Mouse (Mus musculus): ENCODE data around the gene Lipc. TPM values are rescaled to one million over a fixed set of nuclear protein-coding genes. Genes with fewer than 3 reads are reported as not detected.

Gene Lipc
- total RNA-seq, 2 experiments from 2014 or later: 1.2 TPM; not detected in 1

DNA sequence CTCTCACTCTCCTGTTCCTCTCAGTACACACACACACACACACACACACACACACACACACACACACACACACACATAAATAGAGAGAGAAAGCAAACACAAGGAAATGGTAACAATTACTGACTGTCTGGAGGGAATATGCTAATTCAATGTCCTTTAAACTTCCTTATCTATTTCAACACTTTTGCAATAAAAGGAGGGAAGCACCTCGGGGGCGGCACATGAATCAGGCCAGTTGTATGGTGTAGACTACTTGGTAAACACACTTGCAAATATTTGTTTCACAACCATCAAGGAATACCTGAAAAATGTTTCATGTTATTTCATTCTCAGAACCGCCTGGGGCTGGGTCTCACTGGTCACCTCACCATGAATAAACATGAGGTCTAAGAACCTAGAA is 30.9 kb downstream of the Lipc start:
- ATAC-seq (replicated peaks; ENCODE audit: low FRiP score, poor library complexity, severe bottlenecking): no peak

DNA sequence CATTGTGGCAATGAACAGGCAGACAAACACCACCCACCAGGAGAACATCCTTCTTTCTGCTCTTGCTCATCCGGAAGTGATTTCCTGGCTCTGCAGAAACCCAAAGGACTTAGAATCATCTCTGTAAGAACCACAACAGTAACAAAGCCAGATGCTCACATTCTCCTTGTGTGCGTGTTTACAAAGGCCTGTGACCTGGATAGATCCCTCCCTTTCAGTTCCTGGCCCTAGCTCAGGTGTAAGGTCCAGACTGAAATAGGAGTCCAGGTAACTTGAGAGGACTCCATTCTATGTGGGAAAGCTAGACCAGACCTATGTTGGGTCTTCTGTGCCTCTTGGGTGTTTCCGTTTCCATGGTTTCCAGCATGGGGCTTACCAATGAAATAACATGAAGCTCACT is 32.8 kb downstream of the Lipc start:
- no peak for ATAC-seq (replicated peaks; ENCODE audit: low FRiP score, poor library complexity, severe bottlenecking)

DNA sequence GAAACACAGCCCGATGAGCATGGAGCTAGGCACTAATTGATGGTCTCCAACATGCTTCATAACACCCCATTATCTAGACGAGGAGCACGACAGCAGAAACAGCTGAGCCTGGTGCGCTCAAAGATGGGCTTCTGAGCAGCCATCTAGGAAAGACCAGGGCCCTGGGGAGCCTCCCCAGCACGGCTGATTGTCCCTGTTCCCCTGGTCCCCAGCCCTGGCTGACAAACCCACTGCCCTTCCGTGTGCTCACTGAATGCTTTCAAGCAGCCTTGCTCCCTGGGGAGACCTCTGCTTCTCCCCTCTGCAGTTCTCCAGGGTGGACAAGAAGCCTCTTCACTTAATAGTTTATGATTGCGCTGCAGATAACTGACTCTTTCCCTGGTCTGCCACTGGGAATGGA is 35.5 kb downstream of the Lipc start:
- no peak for ATAC-seq (replicated peaks; ENCODE audit: low FRiP score, poor library complexity, severe bottlenecking)

- no peak for ATAC-seq (replicated peaks; ENCODE audit: low FRiP score, poor library complexity, severe bottlenecking)
These were observed 36.7 kb downstream of the Lipc start for GRCm38 (mm10) chr9:70915356-70915685.

DNA sequence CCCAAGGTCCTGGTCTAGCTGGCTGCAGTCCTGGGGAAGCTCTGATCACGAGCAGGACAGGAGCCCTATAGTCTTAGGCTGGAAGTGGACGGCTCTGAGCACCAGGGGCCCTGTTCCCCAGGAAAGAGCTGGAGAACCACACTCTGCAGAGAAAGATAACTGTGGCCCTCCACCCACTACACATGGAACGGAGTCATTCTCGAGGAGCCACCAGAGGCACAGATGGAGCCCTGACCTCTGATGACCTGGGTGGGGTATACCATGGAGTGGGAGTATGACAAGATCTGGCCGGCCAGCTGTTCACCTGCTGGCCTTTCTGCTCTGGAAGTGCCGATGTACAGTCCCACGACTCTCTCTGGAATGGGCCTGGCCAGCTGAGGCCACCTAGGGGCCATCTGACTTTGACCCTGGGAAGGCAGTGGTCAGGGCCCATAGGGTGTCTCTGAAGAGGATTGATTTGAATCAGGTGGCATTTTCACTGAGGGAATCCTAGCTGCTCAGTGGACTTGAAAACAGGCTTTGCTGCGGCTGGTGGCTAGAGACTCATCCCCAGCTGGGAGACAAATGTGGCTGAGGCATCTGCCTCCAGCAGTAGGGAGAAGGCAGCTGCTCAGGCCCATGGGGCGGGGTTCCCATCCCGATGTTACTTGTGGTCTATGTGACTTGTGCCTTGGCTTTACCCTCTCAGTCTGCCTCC is 37.2 kb downstream of the Lipc start:
- ATAC-seq (replicated peaks; ENCODE audit: low FRiP score, poor library complexity, severe bottlenecking): peak; percentile 89

- ATAC-seq (replicated peaks; ENCODE audit: low FRiP score, poor library complexity, severe bottlenecking): no peak
These were observed 40.9 kb downstream of the Lipc start for GRCm38 (mm10) chr9:70911163-70911562.

DNA sequence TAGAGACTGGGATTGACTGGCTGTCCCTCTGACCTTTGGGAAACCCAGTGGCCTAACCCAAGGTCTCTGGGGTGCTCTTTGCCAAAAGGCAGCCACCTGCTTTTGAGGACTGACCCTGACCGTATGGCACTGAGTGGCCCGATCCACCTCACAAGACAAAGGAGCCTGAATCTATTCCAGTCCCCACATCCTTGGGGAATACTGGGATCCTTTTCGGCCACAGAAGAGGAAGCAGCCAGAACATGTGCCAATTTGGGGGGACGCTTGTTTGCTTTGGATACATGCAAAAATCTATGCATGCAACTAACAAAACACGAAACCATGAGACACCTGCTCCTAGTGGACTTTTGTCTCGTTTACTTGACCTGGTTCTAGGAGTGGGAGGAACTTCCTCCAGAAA is 41.7 kb downstream of the Lipc start:
- ATAC-seq (replicated peaks; ENCODE audit: low FRiP score, poor library complexity, severe bottlenecking): no peak

DNA sequence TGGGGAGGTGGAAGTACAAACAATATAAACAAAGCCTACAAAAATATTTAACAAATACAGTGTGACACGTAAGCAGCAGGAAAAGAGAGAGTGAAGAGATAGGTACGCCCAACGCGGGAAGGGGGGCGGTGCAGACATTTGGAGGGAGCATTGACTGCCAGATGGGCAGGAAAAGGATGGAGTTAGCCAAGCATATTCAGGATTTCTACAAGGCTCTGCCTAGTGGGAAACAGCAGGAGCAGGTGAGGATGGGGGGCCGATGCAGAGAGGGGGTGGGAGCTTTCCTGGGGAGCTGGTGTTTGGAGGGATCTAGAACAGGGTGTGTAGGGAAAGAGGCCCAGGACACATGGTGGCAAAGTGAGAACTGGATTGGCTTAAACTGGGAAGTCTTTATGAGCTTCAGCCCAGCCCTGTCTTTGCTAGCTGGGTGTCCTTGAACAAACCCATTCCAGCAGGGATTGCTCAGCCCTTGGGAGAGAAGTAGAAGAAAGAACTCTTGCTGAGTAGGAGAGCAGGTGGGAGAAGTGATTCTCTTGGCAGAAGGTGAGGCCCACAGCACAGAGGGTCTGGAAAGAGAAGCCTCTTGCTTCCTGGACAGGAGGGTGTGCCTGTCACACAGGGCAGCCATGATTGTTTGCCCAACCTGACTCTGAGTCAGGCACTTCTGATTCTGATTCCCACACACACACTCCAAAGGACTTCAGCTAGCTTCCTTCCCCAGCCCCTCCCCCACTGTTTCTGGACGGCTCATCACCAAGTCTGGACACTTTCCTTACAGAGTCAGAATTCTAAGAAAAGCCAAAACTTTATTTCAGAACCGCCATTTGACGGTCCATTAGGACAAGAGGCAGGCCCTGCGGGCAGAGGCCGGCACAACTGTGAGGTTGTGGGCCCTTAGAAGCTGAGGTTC is 49.0 kb downstream of the Lipc start:
- peak; percentile 34; the same call in 1 of the 2 replicates for ATAC-seq (replicated peaks; ENCODE audit: low FRiP score, poor library complexity, severe bottlenecking)

DNA sequence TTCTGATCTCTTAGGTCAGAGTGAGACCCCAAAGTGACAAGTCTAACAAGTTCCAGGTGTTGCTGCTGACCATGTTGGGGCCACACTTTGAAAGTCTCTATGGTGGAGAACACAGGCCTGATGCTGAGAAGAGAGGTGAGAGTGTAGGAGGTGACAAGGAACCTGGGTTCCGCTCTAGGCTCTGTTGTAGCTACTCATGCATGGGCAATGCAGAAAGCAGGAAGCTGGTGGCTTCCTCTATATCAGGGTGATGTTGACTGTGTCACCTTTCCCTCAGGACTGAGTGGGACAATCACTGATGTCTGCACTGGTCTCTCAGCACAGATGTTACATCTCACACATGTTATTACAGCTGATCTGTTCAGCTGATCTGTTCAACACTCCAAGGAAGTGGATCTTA is 57.8 kb downstream of the Lipc start:
- ATAC-seq (replicated peaks; ENCODE audit: low FRiP score, poor library complexity, severe bottlenecking): no peak

DNA sequence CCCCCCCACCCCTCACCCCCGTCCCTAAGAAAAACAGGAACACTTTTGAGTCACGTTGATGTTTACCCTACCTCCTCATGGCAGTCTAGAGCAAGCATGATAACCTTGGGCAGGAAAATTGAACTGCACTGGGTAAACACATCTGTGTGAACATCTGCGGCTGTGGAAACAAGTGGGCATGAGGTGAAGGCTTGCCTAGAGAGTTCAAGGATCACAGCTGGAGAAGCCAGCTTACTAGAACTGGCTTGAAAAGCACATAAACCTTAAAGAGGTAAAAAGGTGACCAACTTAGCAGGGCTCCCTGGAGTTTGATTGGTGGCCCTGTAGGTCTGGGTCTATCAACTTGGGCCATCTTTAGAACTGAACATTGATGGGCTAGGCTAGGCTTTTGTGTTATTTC is 58.5 kb downstream of the Lipc start:
- no peak for ATAC-seq (replicated peaks; ENCODE audit: low FRiP score, poor library complexity, severe bottlenecking)

- ATAC-seq (replicated peaks; ENCODE audit: low FRiP score, poor library complexity, severe bottlenecking): peak; percentile 84
These were observed 59.4 kb downstream of the Lipc start for GRCm38 (mm10) chr9:70892627-70893026.

DNA sequence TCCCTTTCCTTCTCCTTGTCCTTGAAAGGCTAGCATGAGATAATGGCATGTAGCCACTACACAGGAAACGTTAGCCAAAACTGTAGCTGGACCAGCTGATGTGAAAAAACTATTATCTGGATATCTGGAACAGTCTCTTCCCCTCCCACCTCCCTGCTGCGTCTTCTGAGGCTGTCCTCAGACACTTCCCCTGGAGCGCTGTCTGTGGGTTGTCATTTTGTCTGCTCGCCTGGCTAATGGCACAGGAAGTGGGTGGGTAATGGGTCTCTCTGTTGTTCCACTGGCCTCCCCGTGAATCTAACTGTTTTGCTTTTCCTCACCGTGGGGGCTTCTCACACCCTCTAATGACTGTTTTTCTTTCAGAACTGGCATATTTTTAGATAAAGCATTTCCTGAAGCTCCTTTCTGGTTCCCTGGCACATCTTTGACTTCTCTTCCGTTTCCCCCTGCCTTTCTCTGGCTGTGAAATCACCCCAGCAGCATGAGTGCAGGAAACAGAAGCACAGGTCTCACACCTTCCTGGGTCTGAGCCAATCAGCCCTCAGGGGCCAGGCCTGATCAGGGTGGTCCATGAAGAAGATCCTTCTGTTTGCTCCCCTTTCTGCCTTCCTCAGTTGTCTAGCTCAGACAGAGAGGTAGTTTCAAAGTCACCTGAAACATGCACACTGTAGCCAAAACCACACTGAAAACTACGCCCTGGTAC is 60.4 kb downstream of the Lipc start:
- ATAC-seq (replicated peaks; ENCODE audit: low FRiP score, poor library complexity, severe bottlenecking): peak; percentile 65

GRCm38 (mm10) chr9:70890736-70891135 is 61.3 kb downstream of the Lipc start:
- no peak for ATAC-seq (replicated peaks; ENCODE audit: low FRiP score, poor library complexity, severe bottlenecking)

DNA sequence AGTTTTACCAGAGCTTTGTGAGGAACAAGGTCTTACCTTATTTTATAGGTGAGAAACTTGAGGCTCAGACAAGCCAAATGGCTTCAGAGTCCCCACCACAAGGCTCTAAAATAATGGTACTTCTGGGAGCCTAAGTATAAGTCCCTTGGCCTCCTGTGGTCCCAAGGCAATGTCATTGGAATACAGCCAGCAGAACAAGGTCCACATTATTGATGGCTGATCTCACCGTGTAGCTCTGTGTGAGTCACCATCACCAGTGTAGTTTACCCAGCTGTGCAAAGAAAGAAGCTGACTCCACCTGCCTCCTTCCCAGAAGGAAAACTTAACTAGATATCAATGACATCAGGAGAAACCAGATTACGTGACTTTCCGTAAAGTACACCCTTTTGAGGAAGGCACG is 63.1 kb downstream of the Lipc start:
- ATAC-seq (replicated peaks; ENCODE audit: low FRiP score, poor library complexity, severe bottlenecking): no peak

- ATAC-seq (replicated peaks; ENCODE audit: low FRiP score, poor library complexity, severe bottlenecking): no peak
These were observed 63.5 kb downstream of the Lipc start for GRCm38 (mm10) chr9:70888556-70888955.

DNA sequence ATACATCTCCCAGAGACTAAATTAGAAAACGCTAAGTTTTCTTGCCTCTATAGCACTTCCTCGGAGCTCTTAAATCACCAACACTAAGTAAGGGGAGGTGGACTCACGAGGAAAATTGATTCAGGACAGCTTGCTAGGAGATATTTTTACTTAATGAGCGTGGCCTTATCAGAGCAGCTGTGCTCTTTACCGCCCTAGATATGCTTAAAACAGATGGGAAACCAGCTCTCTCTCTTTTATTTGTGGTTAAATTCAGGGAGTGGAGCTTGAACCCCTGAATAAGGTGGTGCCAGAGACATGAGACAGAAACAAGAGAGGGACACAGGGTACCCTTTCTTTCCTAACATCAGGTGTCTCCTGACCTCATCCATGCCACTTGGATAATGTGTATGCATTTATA is 70.0 kb downstream of the Lipc start:
- ATAC-seq (replicated peaks; ENCODE audit: low FRiP score, poor library complexity, severe bottlenecking): peak; percentile 48; the same call in 1 of the 2 replicates

DNA sequence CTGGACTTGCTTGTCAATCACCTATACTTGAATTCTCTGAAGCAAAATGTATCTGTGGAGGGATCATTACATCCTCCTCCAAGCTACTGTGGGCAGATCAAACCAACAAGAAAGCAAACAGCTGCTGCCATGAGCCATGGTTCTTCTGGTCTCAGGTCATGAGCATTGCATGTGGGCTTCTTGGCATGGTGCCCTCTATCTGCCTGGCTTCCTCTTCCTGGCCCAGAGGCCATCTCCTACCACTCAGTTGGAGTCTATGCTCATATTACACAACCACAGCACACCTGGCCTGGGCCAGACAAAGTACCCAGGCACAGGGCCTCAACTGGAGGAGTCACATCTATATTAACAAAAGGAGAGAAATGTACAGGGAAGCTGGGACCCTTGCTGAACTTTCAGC is 73.2 kb downstream of the Lipc start:
- ATAC-seq (replicated peaks; ENCODE audit: low FRiP score, poor library complexity, severe bottlenecking): no peak

DNA sequence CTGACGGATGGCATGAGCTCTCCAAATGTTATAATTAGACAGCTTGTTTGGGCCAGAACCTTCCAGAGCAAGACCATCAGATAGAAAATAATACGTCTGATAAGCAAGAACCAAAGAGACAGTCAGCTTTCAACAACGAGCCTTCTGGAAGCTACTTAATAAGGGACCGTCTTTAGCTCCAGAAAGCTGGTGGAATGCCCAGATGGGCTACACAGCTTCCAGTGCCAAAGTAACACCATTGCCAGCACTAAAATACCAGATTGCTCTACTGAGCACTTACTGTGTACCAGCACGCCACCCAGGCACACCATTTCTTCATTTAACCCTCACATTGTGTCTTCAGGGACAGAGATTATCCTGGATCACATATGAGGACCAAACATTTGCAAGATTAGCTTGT is 73.9 kb downstream of the Lipc start:
- ATAC-seq (replicated peaks; ENCODE audit: low FRiP score, poor library complexity, severe bottlenecking): no peak

- no peak for ATAC-seq (replicated peaks; ENCODE audit: low FRiP score, poor library complexity, severe bottlenecking)
These were observed 76.5 kb downstream of the Lipc start for GRCm38 (mm10) chr9:70875490-70875889.

DNA sequence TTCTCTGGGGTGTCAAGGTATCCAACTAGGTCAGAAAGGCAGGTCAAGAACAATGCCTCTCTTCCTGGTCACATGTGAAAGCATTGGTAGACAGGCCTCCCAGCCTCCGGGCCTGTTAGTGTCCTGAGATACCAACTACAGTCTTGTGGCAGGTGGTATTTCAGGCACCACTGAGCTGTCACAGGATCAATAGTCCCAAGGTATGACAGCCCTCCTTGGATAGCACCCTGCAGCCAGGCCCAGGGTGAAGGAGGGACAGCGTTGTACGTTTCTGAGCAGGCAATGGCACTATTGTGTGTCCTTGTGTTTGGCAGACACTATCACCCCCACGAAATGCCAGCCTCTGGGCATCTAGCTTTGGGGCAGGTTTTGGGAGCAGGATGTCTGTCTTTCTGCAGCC is 77.0 kb downstream of the Lipc start:
- ATAC-seq (replicated peaks; ENCODE audit: low FRiP score, poor library complexity, severe bottlenecking): no peak

DNA sequence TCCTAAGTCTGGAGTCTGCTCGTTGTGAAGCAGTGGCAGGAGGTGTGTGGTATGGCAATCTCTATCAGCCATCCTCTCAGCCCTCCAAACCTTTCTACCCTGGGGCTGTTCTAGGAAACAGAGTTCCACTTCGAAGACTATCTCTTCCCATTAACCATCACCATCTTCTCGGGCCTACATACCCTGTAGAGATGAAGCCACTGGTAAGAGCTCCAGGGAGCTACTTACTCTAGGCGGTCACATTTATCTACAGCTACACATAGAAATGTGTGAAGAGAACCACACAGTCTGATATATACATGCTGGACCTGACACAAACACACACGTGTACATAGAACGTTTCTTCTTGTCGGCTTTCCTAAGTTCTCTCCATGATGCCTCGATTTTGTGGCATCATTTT is 79.4 kb downstream of the Lipc start:
- ATAC-seq (replicated peaks; ENCODE audit: low FRiP score, poor library complexity, severe bottlenecking): no peak

Data from erythroid progenitor cell, adult 5-6 weeks (primary cell).